Mouse (Mus musculus) G1E (cell line): ENCODE data around the gene Gba. TPM values are rescaled to one million over a fixed set of nuclear protein-coding genes. Genes with fewer than 3 reads are reported as not detected.
"Not testable (repeated sequence)": the region's sequence is repeated elsewhere in the genome, so short reads cannot be mapped to it uniquely, and the experiment has no call there.

Experiments
- ATAC-seq: 2 replicates; pipeline ENCODE4 v1.8.0; 2016; ENCODE audit warnings: mild to moderate bottlenecking; ENCODE audit not compliant: insufficient number of reproducible peaks, poor library complexity, low FRiP score, severe bottlenecking; ENCODE audit errors: extremely low read depth
- DNase-seq: peaks from one replicate; pipeline ENCODE4 v3.0.0; 2012; ENCODE audit warnings: low spot score
- H3K27me3 ChIP-seq: 2 replicates; pipeline ENCODE4 v1.6.1; 2012; ENCODE audit warnings: mild to moderate bottlenecking, low read length, inconsistent platforms; ENCODE audit not compliant: insufficient read depth
- H3K36me3 ChIP-seq: replicated peaks from 2 replicates; pipeline ENCODE3; 2012; ENCODE audit warnings: mild to moderate bottlenecking, inconsistent platforms
- H3K4me1 ChIP-seq: 2 replicates; pipeline ENCODE4 v1.6.1; 2012; ENCODE audit warnings: low read depth, low read length, inconsistent platforms, mixed read lengths; ENCODE audit not compliant: insufficient read depth
- H3K4me3 ChIP-seq: 2 replicates; pipeline ENCODE4 v1.5.1; 2012; ENCODE audit warnings: low read depth, mild to moderate bottlenecking, inconsistent platforms, low read length, moderate library complexity, mixed read lengths
- H3K9me3 ChIP-seq: replicated peaks from 2 replicates; pipeline ENCODE4 v1.6.1; 2012; ENCODE audit warnings: inconsistent platforms
- CTCF ChIP-seq: IDR thresholded peaks from 2 replicates; pipeline ENCODE4 v1.5.1; 2012; ENCODE audit warnings: low read depth, low read length, inconsistent platforms, mixed read lengths
- GATA1 ChIP-seq: IDR thresholded peaks from 2 replicates; pipeline ENCODE4 v1.6.1; 2012; ENCODE audit warnings: borderline replicate concordance, low read length, inconsistent platforms, mixed read lengths
- GATA2 ChIP-seq: IDR thresholded peaks from 2 replicates; pipeline ENCODE4 v1.6.1; 2012; ENCODE audit warnings: low read depth, low read length, inconsistent platforms, borderline replicate concordance
- POLR2AphosphoS5 ChIP-seq: IDR thresholded peaks from 2 replicates; pipeline ENCODE4 v1.6.1; 2012; ENCODE audit warnings: low read depth, low read length, inconsistent platforms; ENCODE audit not compliant: insufficient replicate concordance
- TAL1 ChIP-seq: conservative IDR thresholded peaks from 2 replicates; pipeline ENCODE4 v1.6.1; 2012; ENCODE audit warnings: low read depth, low read length, inconsistent platforms, mixed read lengths
- polyA plus RNA-seq: library from polyadenylated mRNA; stranded (reverse); fragments of >175 nt; gene quantifications from 2 replicates; pipeline ENCODE4 v1.2.3, GENCODE M21; 2012
- total RNA-seq, 2 experiments: library from RNA; stranded (forward) in 1 of 2; stranded (reverse) in 1 of 2; fragments of 200-1000 nt in 1 of 2; fragments of >200 nt in 1 of 2; fragmentation: Nextera tagmentation in 1 of 2; gene quantifications; 2 replicates each; pipeline ENCODE4 v1.2.3; 2014 to 2017

The Gba gene
- total RNA-seq (2014; fragmentation: Nextera tagmentation) (30.1 and 36.1 TPM in 2 replicates), total RNA-seq (2017) (69.6 and 72.4 TPM in 2 replicates), polyA plus RNA-seq (3.0 and 6.0 TPM in 2 replicates)

DNA sequence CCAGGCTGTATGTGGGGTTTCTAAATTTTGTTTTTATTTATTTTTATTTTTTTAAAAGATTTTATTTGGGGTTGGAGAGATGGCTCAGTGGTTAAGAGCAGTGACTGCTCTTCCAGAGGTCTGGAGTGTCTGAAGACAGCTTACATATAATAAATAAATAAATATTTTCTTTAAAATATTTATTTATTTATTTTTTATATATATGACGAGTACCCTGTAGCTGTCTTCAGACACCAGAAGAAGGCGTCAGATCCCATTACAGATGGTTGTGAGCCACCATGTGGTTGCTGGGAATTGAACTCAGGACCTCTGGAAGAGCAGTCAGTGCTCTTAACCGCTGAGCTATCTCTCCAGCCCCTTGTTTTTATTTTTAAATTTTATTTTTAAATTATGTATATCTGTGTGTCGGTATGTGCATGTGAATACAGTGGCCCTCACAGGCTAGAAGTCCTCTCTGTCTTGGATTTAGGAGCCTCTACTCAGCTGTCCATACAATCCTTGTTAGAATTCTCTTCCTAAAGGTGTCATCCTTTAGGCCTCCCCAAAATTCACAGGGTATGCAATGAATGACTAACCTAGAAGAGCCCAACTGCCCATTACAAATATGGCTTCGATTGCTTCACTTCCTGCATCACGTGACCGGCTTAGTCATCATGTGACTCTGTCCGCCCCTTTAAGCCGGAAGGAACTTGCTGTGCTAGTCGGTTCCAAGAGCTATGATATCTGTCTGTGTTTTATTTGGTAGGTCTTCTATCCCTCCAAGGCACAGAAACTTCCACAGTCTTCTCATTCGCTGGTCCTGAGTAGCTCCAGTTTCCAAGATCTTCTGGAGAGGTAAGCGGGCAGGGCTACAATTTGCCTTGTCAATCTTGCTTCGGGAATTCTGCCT is at the start of gene Gba:
Gene Gba (plus strand): TSS at position 676 of the 889 bp plus-strand sequence.
- peaks cover 35% of the 10 kb centered on the region for H3K4me1 ChIP-seq
- peak within 1 kb of the TSS; percentile 73 for H3K4me3 ChIP-seq
- no peak for TF ChIP-seq CTCF
- no peak for TF ChIP-seq POLR2AphosphoS5
- no peak for TF ChIP-seq TAL1
- TF ChIP-seq GATA2 = no peak
- no peak for TF ChIP-seq GATA1
- ATAC-seq (peak; percentile 66), DNase-seq (peak; percentile 75)
- H3K9me3 ChIP-seq = no peaks in the 10 kb centered on the region
- no peaks in the 10 kb centered on the region; the same call in 1 of the 2 replicates for H3K27me3 ChIP-seq
- H3K36me3 ChIP-seq = peaks cover 38% of the 10 kb centered on the region

DNA sequence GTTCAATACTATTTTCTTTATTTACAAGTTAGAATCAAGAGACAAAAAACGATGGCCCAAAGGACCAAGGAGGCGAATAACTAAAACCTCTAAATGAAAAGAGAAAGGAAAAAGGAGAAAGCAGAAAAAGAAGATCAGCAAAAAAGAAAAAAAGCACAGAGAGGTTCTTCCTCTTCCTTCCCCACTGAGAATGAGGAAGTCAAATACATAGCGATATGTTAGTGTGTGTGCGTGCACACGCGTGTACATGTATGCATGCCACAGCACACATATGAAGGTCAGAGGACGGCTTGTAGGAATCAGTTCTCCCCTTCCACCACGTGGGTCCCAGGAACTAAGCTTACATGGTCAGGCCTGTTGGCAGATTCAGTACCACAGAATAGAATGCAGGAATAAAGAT is 45.8 kb upstream of the Gba start:
- DNase-seq = no peak
- no peak for TF ChIP-seq GATA2
- no peak for TF ChIP-seq POLR2AphosphoS5
- TF ChIP-seq CTCF = no peak
- no peak for TF ChIP-seq GATA1
- TF ChIP-seq TAL1 = no peak
- Histone ChIP-seq H3K4me3 (no peak overlapping the region), H3K9me3 (no peaks in the 10 kb centered on the region), H3K27me3 (peaks cover 34% of the 10 kb centered on the region), H3K36me3 (no peaks in the 10 kb centered on the region), H3K4me1 (peaks cover 32% of the 10 kb centered on the region)
- ATAC-seq = no peak

GRCm38 (mm10) chr3:89158651-89159050 is 44.1 kb upstream of the Gba start:
- H3K27me3 ChIP-seq = peaks cover 23% of the 10 kb centered on the region
- peaks cover 29% of the 10 kb centered on the region for H3K4me1 ChIP-seq
- no peaks in the 10 kb centered on the region for H3K36me3 ChIP-seq
- no peak for ATAC-seq
- DNase-seq = no peak
- H3K4me3 ChIP-seq = no peak overlapping the region
- no peaks in the 10 kb centered on the region for H3K9me3 ChIP-seq
- TF ChIP-seq GATA2 (no peak), GATA1 (no peak), POLR2AphosphoS5 (no peak), TAL1 (no peak), CTCF (no peak)

GRCm38 (mm10) chr3:89159211-89159610 is 43.5 kb upstream of the Gba start:
- H3K36me3 ChIP-seq = no peaks in the 10 kb centered on the region
- H3K4me1 ChIP-seq = peaks cover 33% of the 10 kb centered on the region
- peak overlapping the region; percentile 74; the same call in 1 of the 2 replicates for H3K4me3 ChIP-seq
- TF ChIP-seq GATA1 (no peak), TAL1 (no peak), GATA2 (no peak), POLR2AphosphoS5 (no peak), CTCF (no peak)
- DNase-seq = peak; percentile 53
- peaks cover 21% of the 10 kb centered on the region for H3K27me3 ChIP-seq
- peak; percentile 34; the same call in 1 of the 2 replicates for ATAC-seq
- H3K9me3 ChIP-seq = no peaks in the 10 kb centered on the region

DNA sequence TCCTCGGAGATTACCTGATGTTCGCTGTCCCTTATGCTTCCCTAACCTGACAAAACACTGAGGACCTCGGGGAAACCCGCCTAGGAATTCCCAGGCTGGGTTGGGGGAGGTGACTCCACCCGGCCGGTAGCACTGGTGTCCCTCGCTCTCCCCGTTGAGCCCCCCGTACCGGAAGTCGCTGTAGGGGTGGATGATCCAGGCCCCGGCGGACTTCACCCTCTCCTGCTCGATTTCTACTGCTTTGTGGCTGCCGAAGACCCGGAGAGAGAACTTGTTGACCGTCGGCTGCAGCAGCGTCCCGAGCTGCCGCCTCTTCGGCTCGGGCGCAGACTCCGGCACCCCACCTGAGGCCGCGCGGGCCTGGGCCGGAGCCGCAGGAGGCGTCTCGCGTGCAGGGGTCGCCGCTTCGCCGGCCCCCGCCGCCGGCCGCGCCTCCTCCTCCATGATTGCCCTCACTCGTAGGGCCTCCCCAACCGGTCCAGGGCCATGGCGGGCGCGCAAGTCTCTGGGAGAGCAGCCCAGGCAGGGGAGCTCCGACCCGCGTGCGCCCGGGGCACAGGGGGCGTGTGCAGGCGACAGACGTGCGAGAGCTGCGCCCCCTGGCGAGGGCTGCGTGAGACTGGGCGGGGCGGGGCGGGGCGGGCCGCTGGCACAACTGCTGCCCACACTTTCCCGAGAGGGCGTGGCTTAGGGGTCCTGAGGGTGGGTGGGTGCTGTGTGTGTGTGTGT is 42.9 kb upstream of the Gba start, which contains the start of gene Hcn3:
Gene Hcn3 (minus strand): TSS at position 581 of the 729 bp plus-strand sequence.
- Histone ChIP-seq H3K4me3 (peak within 1 kb of the TSS; percentile 74), H3K36me3 (no peaks in the 10 kb centered on the region), H3K27me3 (peaks cover 18% of the 10 kb centered on the region), H3K9me3 (no peaks in the 10 kb centered on the region), H3K4me1 (peaks cover 33% of the 10 kb centered on the region)
- TF ChIP-seq TAL1 (no peak), POLR2AphosphoS5 (no peak), GATA1 (no peak), CTCF (no peak), GATA2 (no peak)
- DNase-seq (peak; percentile 72), ATAC-seq (no peak)

DNA sequence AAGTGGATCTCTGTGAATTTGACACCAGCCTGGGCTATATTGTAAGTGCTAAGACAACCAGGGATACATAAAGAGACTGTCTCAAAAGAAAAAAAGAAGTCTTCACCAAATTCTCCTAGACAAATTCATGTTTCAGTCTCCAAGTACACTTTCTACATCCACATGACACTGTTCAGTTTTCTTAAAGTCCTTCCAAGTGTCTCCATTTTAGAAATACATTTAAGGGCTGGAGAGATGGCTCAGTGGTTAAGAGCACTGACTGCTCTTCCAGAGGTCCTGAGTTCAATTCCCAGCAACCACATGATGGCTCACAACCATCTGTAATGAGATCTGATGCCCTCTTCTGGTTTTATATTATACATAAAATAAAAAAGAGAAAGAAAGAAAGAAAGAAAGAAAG is 41.5 kb upstream of the Gba start:
- not testable (repeated sequence) for H3K36me3 ChIP-seq, ATAC-seq, DNase-seq, H3K9me3 ChIP-seq, H3K4me3 ChIP-seq
- Histone ChIP-seq H3K4me1 (peaks cover 42% of the 10 kb centered on the region), H3K27me3 (peaks cover 16% of the 10 kb centered on the region)
